In genomic region chr11:56441071-56441470, GRCm38 (mm10) we compare ENCODE assay signal across 17 mouse cellular contexts.
DNase-seq lines count a peak whose midpoint lies in the region; ATAC-seq and TF ChIP-seq lines count a peak whose summit lies in the region.
"Had no signal": no experiment of that assay in that cellular context is flagged by ENCODE, and none has a peak within 500 bp of the region (broad histone marks: within the 10 kb centered on the region; RNA-seq: fewer than 3 reads in every experiment).

No protein-coding gene starts in this region.

- no peak overlapping the region for H3K4me3 ChIP-seq in forebrain, embryonic 14.5 days (ENCODE audit: low read depth, low read length)
- no peak overlapping the region for H3K4me3 ChIP-seq in forebrain, embryonic 12.5 days (replicated peaks)
- no peak overlapping the region for H3K4me3 ChIP-seq in liver, adult 2 months (ENCODE audit: insufficient read depth, low read depth, low read length)
- H3K4me3 ChIP-seq in liver, postnatal 0 days (ENCODE audit: low read depth, low read length) = no peak overlapping the region
- H3K4me3 ChIP-seq: embryonic facial prominence, embryonic 13.5 days; forebrain, embryonic 10.5 days; heart, embryonic 12.5 days; hindbrain, embryonic 10.5 days; lung, embryonic 15.5 days; neural tube, embryonic 12.5 days had no signal

- WGBS in forebrain, embryonic 14.5 days = 16% methylated on average over 2 of the region's 2 CpGs
- 41% methylated on average over 2 of the region's 2 CpGs for WGBS in forebrain, embryonic 12.5 days
- WGBS in liver, adult 2 months = 52% methylated on average over 2 of the region's 2 CpGs
- 40% methylated on average over 2 of the region's 2 CpGs for WGBS in liver, postnatal 0 days (ENCODE audit: insufficient replicate concordance)

- no peak for TF ChIP-seq CTCF in liver, adult 2 months (IDR thresholded peaks at IDR 0.05; ENCODE audit: low read depth, low read length)
- no peak for TF ChIP-seq CTCF in liver, postnatal 0 days (IDR thresholded peaks at IDR 0.05; ENCODE audit: low read depth)
- TF ChIP-seq CTCF in brain, embryonic 14.5 days (IDR thresholded peaks at IDR 0.05; ENCODE audit: borderline replicate concordance, extremely low read depth, insufficient read depth, insufficient read length) = no peak

- no peaks in the 10 kb centered on the region for H3K9me3 ChIP-seq in forebrain, embryonic 14.5 days (replicated peaks; ENCODE audit: control insufficient read depth, low read length)
- H3K9me3 ChIP-seq in forebrain, embryonic 12.5 days = no peaks in the 10 kb centered on the region
- no peaks in the 10 kb centered on the region for H3K9me3 ChIP-seq in liver, postnatal 0 days (ENCODE audit: low read length)
- H3K9me3 ChIP-seq: embryonic facial prominence, embryonic 13.5 days; forebrain, embryonic 10.5 days; hindbrain, embryonic 10.5 days; lung, embryonic 15.5 days; neural tube, embryonic 12.5 days had no signal

- H3K4me1 ChIP-seq in forebrain, embryonic 14.5 days (ENCODE audit: control insufficient read depth, insufficient read depth, low read length) = peaks cover 4% of the 10 kb centered on the region
- no peaks in the 10 kb centered on the region for H3K4me1 ChIP-seq in forebrain, embryonic 12.5 days
- no peaks in the 10 kb centered on the region for H3K4me1 ChIP-seq in liver, adult 2 months (ENCODE audit: control insufficient read depth, insufficient read depth, low read length)
- no peaks in the 10 kb centered on the region for H3K4me1 ChIP-seq in liver, postnatal 0 days (ENCODE audit: insufficient read depth)
- H3K4me1 ChIP-seq: forebrain, embryonic 10.5 days; heart, embryonic 12.5 days; hindbrain, embryonic 10.5 days; lung, embryonic 15.5 days; neural tube, embryonic 12.5 days had no signal

- no peak overlapping the region for H3K9ac ChIP-seq in forebrain, embryonic 14.5 days (ENCODE audit: low read length)
- H3K9ac ChIP-seq in forebrain, embryonic 12.5 days = no peak overlapping the region
- H3K9ac ChIP-seq in liver, adult 2 months (ENCODE audit: low read depth, low read length) = no peak overlapping the region
- no peak overlapping the region for H3K9ac ChIP-seq in liver, postnatal 0 days (replicated peaks)
- H3K9ac ChIP-seq: embryonic facial prominence, embryonic 13.5 days; heart, embryonic 12.5 days; lung, embryonic 15.5 days; neural tube, embryonic 12.5 days had no signal

- TF ChIP-seq POLR2A in liver, adult 2 months (IDR thresholded peaks at IDR 0.05; ENCODE audit: extremely low read depth, insufficient read depth, low read length) = no peak
- no peak for TF ChIP-seq POLR2A in brain, embryonic 14.5 days (IDR thresholded peaks at IDR 0.05; ENCODE audit: borderline replicate concordance, extremely low read depth, insufficient read depth, insufficient read length, poor library complexity, severe bottlenecking)

- H3K4me2 ChIP-seq in forebrain, embryonic 14.5 days (ENCODE audit: low read length) = no peak overlapping the region
- no peak overlapping the region for H3K4me2 ChIP-seq in forebrain, embryonic 12.5 days
- H3K4me2 ChIP-seq in liver, postnatal 0 days (ENCODE audit: low read depth, low read length) = no peak overlapping the region
- H3K4me2 ChIP-seq: embryonic facial prominence, embryonic 13.5 days; heart, embryonic 12.5 days; lung, embryonic 15.5 days; neural tube, embryonic 12.5 days had no signal

- no peaks in the 10 kb centered on the region for H3K36me3 ChIP-seq in forebrain, embryonic 14.5 days (ENCODE audit: control insufficient read depth, insufficient read depth, low read length)
- H3K36me3 ChIP-seq in forebrain, embryonic 12.5 days (replicated peaks) = no peaks in the 10 kb centered on the region
- H3K36me3 ChIP-seq in liver, adult 2 months (ENCODE audit: control insufficient read depth, insufficient read depth, low read length) = no peaks in the 10 kb centered on the region
- no peaks in the 10 kb centered on the region for H3K36me3 ChIP-seq in liver, postnatal 0 days (replicated peaks; ENCODE audit: insufficient read depth, low read length)
- H3K36me3 ChIP-seq: embryonic facial prominence, embryonic 13.5 days; forebrain, embryonic 10.5 days; heart, embryonic 12.5 days; hindbrain, embryonic 10.5 days; lung, embryonic 15.5 days; neural tube, embryonic 12.5 days had no signal

- no peaks in the 10 kb centered on the region for H3K27me3 ChIP-seq in forebrain, embryonic 14.5 days (replicated peaks; ENCODE audit: control insufficient read depth, insufficient read depth, low read length)
- H3K27me3 ChIP-seq in forebrain, embryonic 12.5 days = no peaks in the 10 kb centered on the region
- H3K27me3 ChIP-seq in liver, adult 2 months (ENCODE audit: control insufficient read depth, insufficient read depth, low read length) = no peaks in the 10 kb centered on the region
- no peaks in the 10 kb centered on the region for H3K27me3 ChIP-seq in liver, postnatal 0 days (ENCODE audit: insufficient read depth, low read length)
- H3K27me3 ChIP-seq: embryonic facial prominence, embryonic 13.5 days; heart, embryonic 12.5 days; lung, embryonic 15.5 days; neural tube, embryonic 12.5 days had no signal

- no peak for ATAC-seq in forebrain, embryonic 14.5 days
- no peak for ATAC-seq in forebrain, embryonic 12.5 days (ENCODE audit: low FRiP score)
- no peak for ATAC-seq in liver, postnatal 0 days

- no peak for TF ChIP-seq EP300 in liver, postnatal 0 days (IDR thresholded peaks at IDR 0.05; ENCODE audit: low read depth)

- H3K27ac ChIP-seq in forebrain, embryonic 14.5 days (ENCODE audit: low read depth, low read length) = no peak overlapping the region
- no peak overlapping the region for H3K27ac ChIP-seq in forebrain, embryonic 12.5 days
- no peak overlapping the region for H3K27ac ChIP-seq in liver, adult 2 months (replicated peaks; ENCODE audit: insufficient read depth, low read depth, low read length)
- H3K27ac ChIP-seq in liver, postnatal 0 days (ENCODE audit: low read depth) = no peak overlapping the region
- H3K27ac ChIP-seq: embryonic facial prominence, embryonic 13.5 days; forebrain, embryonic 10.5 days; hindbrain, embryonic 10.5 days; lung, embryonic 15.5 days; neural tube, embryonic 12.5 days had no signal

- H3K79me2 ChIP-seq in liver, adult 2 months (ENCODE audit: control insufficient read depth, insufficient read depth, low read length) = no peaks in the 10 kb centered on the region

- peak; percentile 41 for DNase-seq in forebrain, embryonic 14.5 days (ENCODE audit: low spot score)
- peak; percentile 1 for DNase-seq in liver, adult 2 months (ENCODE audit: extremely low read depth, low read depth, low spot score)
- DNase-seq in liver, postnatal 0 days = no peak
- peak; percentile 52 for DNase-seq in brain, embryonic 14.5 days (ENCODE audit: low read depth)
- peak; percentile 40 for DNase-seq in kidney, postnatal 4 days
- DNase-seq in frontal cortex, postnatal 36 days (ENCODE audit: low spot score in 2 of 2) = no peak
- DNase-seq: adrenal gland, adult 8-10 months; liver; spleen, adult 18-20 months; thymus, postnatal 25 days had no signal

Comparison
In these comparisons a context has a peak if more than half of its experiments do, and no peak if none do; other contexts are left out.
1. DNase-seq: peak in forebrain, embryonic 14.5 days (single experiment), liver, adult 2 months (single experiment), brain, embryonic 14.5 days (single experiment) and kidney, postnatal 4 days (2 of 2); none in liver, postnatal 0 days (single experiment) and frontal cortex, postnatal 36 days (0 of 2).